In the genomic region with DNA sequence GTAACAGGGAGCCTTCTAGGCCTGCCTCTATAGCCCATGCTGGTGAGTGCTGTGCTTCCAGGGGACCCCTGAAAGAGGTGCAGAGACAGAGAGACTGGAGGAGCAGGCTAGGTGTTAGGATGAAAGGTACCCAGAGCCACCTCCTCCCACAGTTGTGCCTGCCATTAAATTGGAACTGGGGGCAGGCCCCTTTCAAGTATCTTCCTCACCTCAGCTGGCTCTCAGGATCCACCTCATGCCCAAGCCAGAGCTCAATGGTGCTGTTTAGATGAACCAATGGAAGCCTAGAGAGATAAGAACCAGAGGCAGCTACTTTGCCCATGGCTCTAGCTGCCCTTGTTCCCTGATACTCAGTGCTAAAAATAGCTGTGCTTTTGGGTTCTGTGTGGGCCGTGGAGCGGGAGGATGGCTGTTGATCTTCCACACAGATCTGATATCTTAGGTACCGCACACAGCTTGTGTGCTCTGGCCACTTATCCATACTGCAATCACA, we compare ENCODE assay signal across 18 mouse cellular contexts.
DNase-seq lines count a peak whose midpoint lies in the region; ATAC-seq and TF ChIP-seq lines count a peak whose summit lies in the region.
"Had no signal": no experiment of that assay in that cellular context is flagged by ENCODE, and none has a peak within 500 bp of the region (broad histone marks: within the 10 kb centered on the region; RNA-seq: fewer than 3 reads in every experiment).

No protein-coding gene starts in this region.

- H3K27ac ChIP-seq in heart, adult 2 months, result no peak overlapping the region; the same call in 1 of the 2 replicates
- peak overlapping the region; percentile 53; the same call in 1 of the 2 replicates for H3K27ac ChIP-seq in heart, embryonic 12.5 days (ENCODE audit: poor library complexity, severe bottlenecking)
- H3K27ac ChIP-seq in heart, embryonic 16.5 days (ENCODE audit: low read length), result peak overlapping the region; percentile 58
- H3K27ac ChIP-seq: hindbrain, embryonic 13.5 days; hindbrain, postnatal 0 days; kidney, postnatal 0 days had no signal

- H3K36me3 ChIP-seq in heart, adult 2 months (ENCODE audit: control insufficient read depth, insufficient read depth, low read length), result no peaks in the 10 kb centered on the region
- no peaks in the 10 kb centered on the region for H3K36me3 ChIP-seq in heart, embryonic 12.5 days
- H3K36me3 ChIP-seq in heart, embryonic 16.5 days (ENCODE audit: control insufficient read depth, insufficient read depth), result no peaks in the 10 kb centered on the region

- H3K9ac ChIP-seq in heart, adult 2 months (ENCODE audit: low read depth, low read length), result no peak overlapping the region
- no peak overlapping the region for H3K9ac ChIP-seq in heart, embryonic 12.5 days
- no peak overlapping the region for H3K9ac ChIP-seq in heart, embryonic 16.5 days (ENCODE audit: low read length)
- H3K9ac ChIP-seq: hindbrain, embryonic 13.5 days had no signal

- H3K4me1 ChIP-seq in heart, adult 2 months (ENCODE audit: control insufficient read depth, insufficient read depth, low read length), result peaks cover 5% of the 10 kb centered on the region; the same call in 1 of the 2 replicates
- H3K4me1 ChIP-seq in heart, embryonic 12.5 days (replicated peaks), result peaks cover 14% of the 10 kb centered on the region
- peaks cover 14% of the 10 kb centered on the region for H3K4me1 ChIP-seq in heart, embryonic 16.5 days (ENCODE audit: control insufficient read depth, insufficient read depth, low read length)
- H3K4me1 ChIP-seq: hindbrain, embryonic 13.5 days had no signal

- no peak overlapping the region for H3K4me3 ChIP-seq in heart, adult 2 months
- H3K4me3 ChIP-seq in heart, embryonic 12.5 days, result no peak overlapping the region
- H3K4me3 ChIP-seq in heart, embryonic 16.5 days (ENCODE audit: low read length), result no peak overlapping the region
- H3K4me3 ChIP-seq: hindbrain, embryonic 13.5 days had no signal

- no peaks in the 10 kb centered on the region for H3K27me3 ChIP-seq in heart, adult 2 months (ENCODE audit: control insufficient read depth, insufficient read depth, low read length)
- H3K27me3 ChIP-seq in heart, embryonic 12.5 days (replicated peaks), result no peaks in the 10 kb centered on the region
- H3K27me3 ChIP-seq in heart, embryonic 16.5 days (ENCODE audit: control insufficient read depth, insufficient read depth, low read length), result no peaks in the 10 kb centered on the region
- H3K27me3 ChIP-seq: hindbrain, embryonic 13.5 days had no signal

- 48% methylated on average over 3 of the region's 3 CpGs for WGBS in heart, adult 2 months
- 29% methylated on average over 3 of the region's 3 CpGs for WGBS in heart, embryonic 12.5 days
- 31% methylated on average over 3 of the region's 3 CpGs for WGBS in heart, embryonic 16.5 days

- 0 out of 2 replicates have a peak, but pooled peaks have one; percentile 18 for TF ChIP-seq EP300 in heart, adult 2 months (IDR thresholded peaks at IDR 0.05; ENCODE audit: insufficient read depth, low read depth, low read length)

- H3K9me3 ChIP-seq in heart, embryonic 12.5 days (replicated peaks), result peaks cover 4% of the 10 kb centered on the region; the same call in 1 of the 2 replicates
- H3K9me3 ChIP-seq in heart, embryonic 16.5 days (replicated peaks; ENCODE audit: control insufficient read depth, low read length), result no peaks in the 10 kb centered on the region
- H3K9me3 ChIP-seq: hindbrain, embryonic 13.5 days had no signal

- H3K4me2 ChIP-seq in heart, embryonic 12.5 days, result 0 out of 2 replicates have a peak overlapping the region, but pooled peaks have one; percentile 1
- H3K4me2 ChIP-seq in heart, embryonic 16.5 days (ENCODE audit: low read depth, low read length), result peak overlapping the region; percentile 20; the same call in 1 of the 2 replicates
- H3K4me2 ChIP-seq: hindbrain, embryonic 13.5 days had no signal

- peak in 1 of 2 experiments; percentile 28 for DNase-seq in heart, adult 2 months
- no peak for DNase-seq in heart, adult 8-10 months (ENCODE audit: low spot score)
- DNase-seq in brain, adult 2 months (ENCODE audit: low read depth, low spot score), result peak; percentile 6
- no peak for DNase-seq in spleen, postnatal 14 days (ENCODE audit: low spot score in 2 of 2)
- DNase-seq: adrenal gland, postnatal 14 days; cerebellum, adult 18-20 months; cerebellum, adult 9-11 months; cerebellum, postnatal 36 days; gastrocnemius, postnatal 36 days; kidney, adult 11 months; kidney, adult 9 months had no signal

- TF ChIP-seq CTCF in heart, adult 2 months (IDR thresholded peaks at IDR 0.05), result no peak

- ATAC-seq in heart, embryonic 12.5 days (ENCODE audit: insufficient number of reproducible peaks, low FRiP score), result 0 out of 2 replicates have a peak, but pooled peaks have one; percentile 29
- peak; percentile 85 for ATAC-seq in heart, embryonic 16.5 days (replicated peaks; ENCODE audit: extremely low read depth, insufficient read depth, low FRiP score)
- ATAC-seq in activated CD4-positive, CD25-positive, alpha-beta regulatory T cell, adult 4 months, result no peak
- ATAC-seq: forebrain, embryonic 14.5 days; hindbrain, postnatal 0 days had no signal

- intact Hi-C loops in heart, adult 2 months (cut with DNase I), result no loop called here

- no peak for TF ChIP-seq POLR2A in heart, adult 2 months (IDR thresholded peaks at IDR 0.05; ENCODE audit: insufficient read depth, low read depth, low read length)

- H3K79me2 ChIP-seq in heart, adult 2 months (replicated peaks; ENCODE audit: control insufficient read depth, insufficient read depth, low read length), result no peaks in the 10 kb centered on the region
